Mouse (Mus musculus): ENCODE data around the gene Foxp4. TPM values are rescaled to one million over a fixed set of nuclear protein-coding genes. Genes with fewer than 3 reads are reported as not detected.

Foxp4 gene
- total RNA-seq, 2 experiments from 2014 or later: 43.1 to 50.6 TPM

DNA sequence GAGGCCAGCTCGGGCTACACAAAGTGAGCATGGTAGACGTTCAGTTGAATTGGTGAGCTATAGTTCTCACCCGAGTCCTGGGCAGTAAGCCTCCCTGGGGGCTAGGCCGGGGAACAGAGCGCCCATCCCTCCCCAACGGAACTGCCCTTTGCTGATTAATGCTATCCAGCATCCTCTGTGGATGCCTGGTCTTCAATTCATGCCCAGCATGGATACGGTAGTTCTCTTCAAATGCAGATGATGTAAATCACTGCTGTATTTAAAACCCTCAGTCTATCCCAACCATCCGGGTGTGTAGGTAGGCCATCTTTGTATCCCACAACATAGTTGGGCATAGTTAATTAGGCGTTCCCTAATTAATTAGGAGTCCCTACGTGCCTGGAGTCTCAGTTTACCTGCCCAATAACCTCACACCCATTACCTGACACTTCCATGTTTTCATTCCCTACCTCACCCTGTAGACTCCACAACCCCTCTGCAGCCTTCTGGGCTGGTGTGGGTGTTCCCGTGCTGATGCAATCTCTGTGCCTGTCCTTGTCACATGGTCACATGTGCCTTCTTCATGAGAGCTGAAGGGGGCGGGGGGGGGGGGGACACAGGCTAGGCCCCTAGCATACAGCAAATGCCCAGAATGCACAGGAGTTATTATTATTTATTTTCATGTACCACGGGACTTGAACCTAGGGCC, 106.3 kb downstream of the Foxp4 start:
- no peak for DNase-seq (ENCODE audit: extremely low spot score in 1 of 2, low spot score in 2 of 2)
- H3K4me3 ChIP-seq: no peak overlapping the region
- H3K27ac ChIP-seq: no peak overlapping the region
- intact Hi-C loops (cut with DNase I): no loop called here
- TF ChIP-seq CTCF (IDR thresholded peaks at IDR 0.05): no peak

Other genes with a start within 250 kb of the Foxp4 start
- gene Tomm6, start 236.3 kb downstream of the Foxp4 start, total RNA-seq (2021): 100 to 1,000 TPM; 185 to 208 TPM
- gene Frs3, start 235.6 kb downstream of the Foxp4 start, total RNA-seq (2021): 10 to 100 TPM; 27.5 to 31.0 TPM
- 1 to 10 TPM; 3.1 to 4.1 TPM for gene Gm21981, start 230.2 kb downstream of the Foxp4 start, total RNA-seq (2021)
- gene Prickle4, start 229.9 kb downstream of the Foxp4 start, total RNA-seq (2021): 1 to 10 TPM; 5.2 to 6.5 TPM
- not detected for gene Pgc, start 197.8 kb downstream of the Foxp4 start, total RNA-seq (2021)
- 10 to 100 TPM; 10.0 to 10.6 TPM for gene Tfeb, start 187.6 kb downstream of the Foxp4 start, total RNA-seq (2021)
- under 1 TPM in 1 of 2 experiments, not detected in 1; 0.48 TPM for gene Mdfi, start 90.0 kb downstream of the Foxp4 start, total RNA-seq (2021)
- gene 1700122O11Rik, start 113.6 kb upstream of the Foxp4 start, total RNA-seq (2021): not detected
- not detected for gene 1700067P10Rik, start 164.7 kb upstream of the Foxp4 start, total RNA-seq (2021)
- not detected for gene 9830107B12Rik, start 221.6 kb upstream of the Foxp4 start, total RNA-seq (2021)
- gene A530064D06Rik, start 242.6 kb upstream of the Foxp4 start, total RNA-seq (2021): not detected